Mouse (Mus musculus) CH12F3 (cell line): ENCODE measurements around the gene Fanca.

Experiments
- in situ Hi-C: fragments of 300-500 bp; cut with MboI; formaldehyde crosslinking; loops from 2 replicates; pipeline ENCODE4 v1.14.3; 2020; ENCODE audit warnings: low sequenced_read_pairs

Fanca gene

DNA sequence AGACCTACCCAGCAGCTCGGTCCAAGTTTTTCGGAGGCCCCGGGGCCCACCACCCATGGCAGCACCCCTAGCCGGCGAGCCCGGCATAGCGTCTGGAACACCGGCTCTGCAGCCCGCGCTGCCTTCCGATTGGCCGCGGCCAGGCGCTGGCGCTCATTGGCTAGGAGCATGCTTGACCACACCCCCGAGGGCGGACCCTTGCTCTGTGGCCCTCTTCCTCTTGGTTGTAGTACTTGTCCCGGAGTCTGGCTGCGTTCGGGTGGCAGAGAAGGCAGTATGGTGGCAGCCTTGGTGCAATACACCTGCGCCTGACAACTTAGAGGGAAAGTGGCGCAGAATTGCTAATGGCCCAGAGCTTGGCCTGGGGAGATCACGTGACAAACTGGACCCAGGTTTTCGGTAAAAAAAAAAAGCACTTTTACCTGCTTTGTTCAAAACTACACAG lies at the start of gene Fanca:
Fanca (minus strand) TSS at position 110 of the 445 bp plus-strand sequence.
- in situ Hi-C loops, result no loop called here

GRCm38 (mm10) chr8:123361082-123361739 lies 42.8 kb upstream of the Fanca start:
- in situ Hi-C loops, result no loop called here

GRCm38 (mm10) chr8:123353216-123353615 lies 34.8 kb upstream of the Fanca start:
- in situ Hi-C loops, result no loop called here

- in situ Hi-C loops, result no loop called here
These were observed 34.4 kb upstream of the Fanca start for GRCm38 (mm10) chr8:123352786-123353185.

DNA sequence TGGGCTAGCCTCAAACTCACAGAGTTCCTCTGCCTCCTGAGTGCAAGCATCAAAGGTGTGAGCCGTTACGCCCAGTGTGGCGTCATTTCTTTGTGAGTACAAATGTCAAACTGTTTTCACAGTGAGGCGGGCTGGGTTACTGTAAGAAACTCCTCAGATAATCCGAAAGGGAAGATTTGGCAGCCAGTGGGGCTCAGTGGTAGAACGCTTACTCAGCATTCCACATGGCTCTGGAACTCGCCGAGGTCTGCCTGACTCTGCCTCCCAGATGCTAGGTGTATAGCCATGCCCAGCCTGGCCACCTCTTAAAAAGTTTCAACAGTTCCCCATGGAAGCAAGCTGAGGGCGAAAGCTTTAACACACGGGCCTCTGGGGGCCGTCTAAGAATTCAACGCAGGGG lies 33.7 kb upstream of the Fanca start:
- in situ Hi-C loops, result no loop called here

DNA sequence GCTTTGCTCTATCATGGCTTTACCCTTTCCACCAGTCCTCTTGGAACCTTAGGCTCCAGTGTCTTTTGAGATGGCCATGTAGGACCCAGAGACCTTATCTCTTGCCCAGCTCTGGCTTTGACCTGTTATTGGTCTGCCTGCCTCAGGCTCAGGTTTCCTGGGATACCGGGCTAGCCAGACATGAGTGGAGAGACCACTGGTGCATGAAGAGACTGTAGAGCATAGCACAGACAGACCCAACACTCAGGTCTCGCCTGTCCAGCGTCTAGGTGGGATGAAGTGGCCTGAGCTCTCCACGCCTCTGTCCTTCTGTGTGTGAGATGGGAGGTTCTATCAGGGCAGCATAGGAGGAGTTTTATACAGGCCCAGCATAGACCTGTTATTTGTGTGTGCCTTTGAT lies 30.7 kb upstream of the Fanca start:
- in situ Hi-C loops, result no loop called here

DNA sequence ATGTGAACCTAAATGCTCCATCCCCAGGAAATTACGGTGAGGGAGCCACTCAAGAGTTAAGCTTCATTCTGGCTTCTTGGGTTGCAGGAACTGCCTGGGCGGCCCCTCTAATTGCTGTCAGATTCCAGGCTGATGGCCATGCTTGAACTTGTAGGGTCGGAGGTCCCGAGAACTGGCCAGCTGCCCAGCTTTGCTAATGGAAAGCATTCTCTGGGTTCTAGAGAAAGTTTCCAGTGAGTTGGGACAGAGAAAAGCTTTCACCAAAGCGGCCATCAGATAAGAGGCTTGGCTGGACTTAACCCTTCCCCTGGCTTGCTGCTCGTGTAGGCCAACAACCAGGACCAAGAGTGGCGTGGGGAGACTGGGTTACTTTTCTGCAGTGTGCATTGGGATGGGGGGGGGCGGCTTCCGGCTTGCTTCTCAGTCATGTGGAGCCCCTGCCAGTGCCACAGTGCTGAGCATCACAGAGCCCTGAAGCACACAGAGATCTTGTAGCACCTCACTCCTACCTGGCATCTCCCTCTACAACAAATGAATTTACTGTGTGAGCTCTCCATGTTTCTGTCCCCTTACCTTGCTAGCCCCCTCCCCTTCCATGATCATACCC lies 30.0 kb upstream of the Fanca start:
- in situ Hi-C loops, result no loop called here

DNA sequence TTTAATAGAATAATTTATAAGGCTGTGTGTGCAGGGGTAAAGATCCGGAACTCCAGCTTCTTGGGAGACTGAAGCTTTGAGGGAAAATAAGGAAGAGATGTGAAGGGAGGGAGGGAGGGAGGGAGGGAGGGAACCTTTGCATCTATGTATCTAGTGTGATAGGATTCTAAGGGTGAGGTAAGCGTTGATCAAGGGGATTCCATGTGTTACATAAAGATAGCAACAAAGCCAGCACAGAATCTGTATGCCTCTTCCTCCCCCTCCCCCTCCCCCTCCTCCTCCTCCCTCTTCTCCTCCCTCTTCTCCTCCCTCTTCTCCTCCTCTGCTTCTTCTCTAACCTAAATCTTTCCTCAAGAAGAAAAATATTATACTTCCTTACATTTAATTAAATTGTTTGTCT lies 28.9 kb upstream of the Fanca start:
- in situ Hi-C loops, result no loop called here

GRCm38 (mm10) chr8:123345856-123346255 lies 27.5 kb upstream of the Fanca start:
- in situ Hi-C loops, result no loop called here

- in situ Hi-C loops, result no loop called here
These were observed 26.8 kb upstream of the Fanca start for GRCm38 (mm10) chr8:123345135-123345534.

GRCm38 (mm10) chr8:123343422-123343821 lies 25.0 kb upstream of the Fanca start:
- in situ Hi-C loops, result no loop called here

- in situ Hi-C loops, result no loop called here
These were observed 24.5 kb upstream of the Fanca start for GRCm38 (mm10) chr8:123342911-123343310.

DNA sequence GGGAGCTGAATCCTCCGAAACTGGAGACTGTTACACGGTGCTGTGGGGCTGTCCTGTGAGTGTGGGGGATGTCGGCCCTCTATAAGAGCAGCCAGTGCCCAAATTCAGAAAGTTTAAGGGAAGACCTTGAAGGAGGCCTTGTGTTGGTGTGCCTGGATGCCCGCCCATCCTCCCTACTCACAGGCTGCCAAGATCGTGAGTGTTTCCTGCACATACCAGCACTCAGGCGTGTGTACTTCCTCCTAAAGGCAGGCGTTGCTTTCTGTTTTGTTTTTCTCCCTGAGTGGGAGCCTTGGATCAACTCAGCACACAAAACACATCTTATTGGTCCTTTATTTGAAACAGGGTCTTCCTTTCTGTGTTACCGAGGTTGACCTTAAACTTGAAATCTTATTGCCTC lies 23.9 kb upstream of the Fanca start:
- in situ Hi-C loops, result no loop called here

GRCm38 (mm10) chr8:123341040-123342015 lies 23.0 kb upstream of the Fanca start:
- in situ Hi-C loops, result no loop called here

DNA sequence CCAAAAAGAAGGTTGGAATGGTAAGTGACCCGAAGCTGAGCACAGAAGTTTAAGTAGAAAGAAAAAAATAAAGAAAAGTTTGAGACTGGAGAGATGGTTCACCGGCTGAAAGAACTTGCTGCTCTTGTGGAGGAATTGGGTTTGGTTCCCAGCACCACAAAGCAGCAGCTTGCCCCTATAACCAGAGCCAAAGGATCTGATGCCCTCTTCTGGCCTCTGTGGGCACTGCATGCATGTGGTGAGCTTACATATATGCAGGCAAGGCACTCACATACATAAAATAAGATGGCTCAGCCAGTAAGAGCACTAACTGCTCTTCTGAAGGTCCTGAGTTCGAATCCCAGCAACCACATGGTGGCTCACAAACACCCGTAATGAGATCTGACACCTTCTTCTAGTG lies 21.7 kb upstream of the Fanca start:
- in situ Hi-C loops, result no loop called here

DNA sequence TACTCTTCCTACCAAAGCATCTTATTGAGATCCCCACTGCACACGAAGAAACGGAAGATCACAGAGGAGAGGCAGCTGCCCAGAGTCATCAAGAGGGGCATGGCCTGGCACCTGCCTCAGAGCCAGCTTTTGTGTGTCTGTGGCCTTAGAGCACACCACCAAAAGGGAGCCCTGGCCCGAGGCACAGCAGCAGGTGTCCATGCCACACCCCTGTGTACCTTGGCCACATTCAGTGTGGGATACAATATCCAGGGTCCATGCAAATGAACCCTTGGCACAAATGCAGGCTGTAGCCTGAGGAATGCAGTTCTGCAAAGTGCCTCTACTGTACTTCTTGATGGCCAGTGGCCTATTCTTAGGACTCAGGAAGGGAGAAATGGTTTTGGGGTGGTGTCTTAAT lies 19.1 kb upstream of the Fanca start:
- in situ Hi-C loops, result no loop called here

- in situ Hi-C loops, result no loop called here
These were observed 16.1 kb upstream of the Fanca start for GRCm38 (mm10) chr8:123334467-123334866.

GRCm38 (mm10) chr8:123333864-123334263 lies 15.5 kb upstream of the Fanca start:
- in situ Hi-C loops, result no loop called here

- in situ Hi-C loops, result no loop called here
These were observed 14.8 kb upstream of the Fanca start for GRCm38 (mm10) chr8:123333091-123333587.

DNA sequence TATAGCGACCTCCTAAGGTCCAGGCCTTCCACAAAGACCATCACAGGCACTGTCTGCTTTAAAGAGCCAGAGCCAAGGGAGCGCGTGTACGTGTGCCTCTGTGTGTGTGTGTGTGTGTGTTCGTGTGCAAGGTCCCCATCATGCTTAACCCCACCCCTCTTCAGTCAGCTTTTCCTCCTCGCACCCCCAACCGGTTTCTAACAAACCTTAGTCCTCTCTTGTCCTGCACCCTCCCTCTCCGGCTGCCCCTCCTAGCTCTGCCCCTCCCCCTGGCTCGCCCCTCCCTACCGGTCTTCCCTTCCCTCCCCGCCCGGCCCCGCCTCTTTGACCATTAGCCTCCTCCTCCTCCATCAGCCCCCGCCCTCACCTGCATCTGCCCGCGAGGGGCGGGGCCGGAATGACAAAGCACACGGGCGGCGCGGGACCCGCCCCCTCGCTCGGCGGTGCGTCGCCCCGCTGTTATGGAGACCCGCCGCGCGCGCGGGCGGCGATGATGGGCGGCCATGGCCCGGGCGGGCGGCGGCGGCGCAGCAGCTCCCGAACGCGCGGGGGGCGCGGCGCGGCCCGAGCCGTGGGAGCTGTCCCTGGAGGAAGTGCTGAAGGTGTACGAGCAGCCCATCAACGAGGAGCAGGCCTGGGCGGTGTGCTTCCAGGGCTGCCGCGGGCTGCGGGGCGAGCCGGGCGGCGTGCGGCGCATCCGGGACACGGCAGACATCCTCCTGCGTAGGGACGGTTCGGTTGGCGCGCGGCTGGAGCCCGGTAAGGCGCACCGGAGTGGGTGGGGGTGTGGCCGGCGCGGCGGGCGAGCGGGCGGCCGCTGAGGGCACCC lies 14.1 kb upstream of the Fanca start, which contains the start of gene Spire2:
Spire2 (plus strand) TSS at position 452 of the 829 bp plus-strand sequence.
- in situ Hi-C loops, result no loop called here
